Mouse (Mus musculus) stomach, postnatal 0 days (tissue): ENCODE results near the gene Urad.

ENCODE experiments used
- CTCF ChIP-seq: IDR thresholded peaks from 2 replicates; pipeline ENCODE4 v1.5.1; 2016; ENCODE audit warnings: antibody characterized with exemption, low read depth, mild to moderate bottlenecking, moderate library complexity
- EP300 ChIP-seq: optimal IDR thresholded peaks from 2 replicates; pipeline ENCODE3; 2016; ENCODE audit warnings: antibody characterized with exemption

- TF ChIP-seq CTCF (no peak), EP300 (no peak)
These were observed 43.9 kb upstream of the Urad start for GRCm38 (mm10) chr5:147365995-147366765.
